Mouse (Mus musculus) limb, embryonic 12.5 days (tissue): ENCODE results near the gene Zfp467. TPM values are rescaled to one million over a fixed set of nuclear protein-coding genes. Genes with fewer than 3 reads are reported as not detected.

Experiments used
- ATAC-seq: fragments of 200-750 bp; cut with Nextera tagmentation; 2 replicates; pipeline ENCODE4 v1.8.0; 2017; ENCODE audit warnings: low read depth, moderate TSS enrichment; ENCODE audit not compliant: insufficient number of reproducible peaks, insufficient read depth, low FRiP score, low TSS enrichment
- H3K27ac ChIP-seq: fragments of 300-500 bp; sonication (generic); 2 replicates; pipeline ENCODE4 v1.5.1; 2016; ENCODE audit warnings: mild to moderate bottlenecking, moderate library complexity
- H3K27me3 ChIP-seq: fragments of 300-500 bp; sonication (generic); 2 replicates; pipeline ENCODE4 v1.6.1; 2016; ENCODE audit warnings: mild to moderate bottlenecking, moderate library complexity
- H3K36me3 ChIP-seq: fragments of 300-500 bp; sonication (generic); 2 replicates; pipeline ENCODE4 v1.6.1; 2016; ENCODE audit warnings: mild to moderate bottlenecking, moderate library complexity
- H3K4me1 ChIP-seq: fragments of 300-500 bp; sonication (generic); replicated peaks from 2 replicates; pipeline ENCODE4 v1.6.1; 2016
- H3K4me2 ChIP-seq: fragments of 300-500 bp; sonication (generic); 2 replicates; pipeline ENCODE4 v1.6.1; 2016; ENCODE audit warnings: mild to moderate bottlenecking, moderate library complexity
- H3K4me3 ChIP-seq: fragments of 300-500 bp; sonication (generic); replicated peaks from 2 replicates; pipeline ENCODE4 v1.5.1; 2016; ENCODE audit warnings: mild to moderate bottlenecking
- H3K9ac ChIP-seq: fragments of 300-500 bp; sonication (generic); replicated peaks from 2 replicates; pipeline ENCODE4 v1.6.1; 2016; ENCODE audit warnings: mild to moderate bottlenecking, moderate library complexity
- H3K9me3 ChIP-seq: fragments of 300-500 bp; sonication (generic); 2 replicates; pipeline ENCODE4 v1.6.1; 2016; ENCODE audit warnings: mild to moderate bottlenecking, moderate library complexity
- WGBS: fragments of 180-500 bp; shearing (Covaris S2); methylation state at CpG from one replicate; pipeline ENCODE4 v1.1.7; 2016; 5-methylcytosine and 5-hydroxymethylcytosine counted together
- polyA plus RNA-seq: library from polyadenylated mRNA; unstranded; fragments of >200 nt; fragmentation: Nextera tagmentation; extraction: Ambion mirVana; gene quantifications from 2 replicates; pipeline ENCODE4 v1.2.1, GENCODE M21; 2016

The Zfp467 gene
- polyA plus RNA-seq: 23.5 and 23.7 TPM in 2 replicates

- peak; percentile 23; the same call in 1 of the 2 replicates for ATAC-seq
- H3K36me3 ChIP-seq: peaks cover 19% of the 10 kb centered on the region
- H3K9me3 ChIP-seq: no peaks in the 10 kb centered on the region
- H3K4me1 ChIP-seq: peaks cover 33% of the 10 kb centered on the region
- H3K27me3 ChIP-seq: peaks cover 9% of the 10 kb centered on the region
- H3K4me2 ChIP-seq: peak within 1 kb of the TSS; percentile 81
- under 1% methylated on average over 65 of the region's 65 CpGs for WGBS
- H3K27ac ChIP-seq: peak within 1 kb of the TSS; percentile 95
- peak within 1 kb of the TSS; percentile 84 for H3K4me3 ChIP-seq
- H3K9ac ChIP-seq: peak within 1 kb of the TSS; percentile 83
Observed at GRCm38 (mm10) chr6:48445181-48446101, at the start of gene Zfp467. TSS of gene Zfp467 (minus strand) at chr6:48445825.

GRCm38 (mm10) chr6:48493136-48493730, 47.6 kb upstream of the Zfp467 start:
- Histone ChIP-seq H3K9me3 (no peaks in the 10 kb centered on the region), H3K27ac (no peak overlapping the region), H3K4me3 (no peak overlapping the region), H3K4me2 (no peak overlapping the region), H3K9ac (no peak overlapping the region), H3K27me3 (peaks cover 19% of the 10 kb centered on the region), H3K4me1 (peaks cover 7% of the 10 kb centered on the region), H3K36me3 (no peaks in the 10 kb centered on the region)
- ATAC-seq: no peak
- WGBS: 19% methylated on average over 8 of the region's 8 CpGs

GRCm38 (mm10) chr6:48491361-48491760, 45.7 kb upstream of the Zfp467 start:
- H3K27me3 ChIP-seq: peaks cover 19% of the 10 kb centered on the region
- no peaks in the 10 kb centered on the region for H3K9me3 ChIP-seq
- no peaks in the 10 kb centered on the region for H3K36me3 ChIP-seq
- no peak overlapping the region for H3K4me3 ChIP-seq
- no peak overlapping the region for H3K27ac ChIP-seq
- H3K9ac ChIP-seq: no peak overlapping the region; the same call in 1 of the 2 replicates
- ATAC-seq: no peak
- no peak overlapping the region for H3K4me2 ChIP-seq
- peaks cover 20% of the 10 kb centered on the region for H3K4me1 ChIP-seq
- WGBS: 70% methylated on average over 9 of the region's 9 CpGs

GRCm38 (mm10) chr6:48489741-48490140, 44.1 kb upstream of the Zfp467 start:
- WGBS: 93% methylated on average over 3 of the region's 3 CpGs

GRCm38 (mm10) chr6:48487747-48488725, 42.4 kb upstream of the Zfp467 start:
- 9% methylated on average over 24 of the region's 25 CpGs for WGBS
- Histone ChIP-seq H3K36me3 (no peaks in the 10 kb centered on the region), H3K27ac (peak overlapping the region; percentile 74), H3K4me3 (peak overlapping the region; percentile 41), H3K4me2 (peak overlapping the region; percentile 70), H3K9ac (peak overlapping the region; percentile 68), H3K27me3 (peaks cover 19% of the 10 kb centered on the region), H3K9me3 (no peaks in the 10 kb centered on the region), H3K4me1 (peaks cover 22% of the 10 kb centered on the region)
- ATAC-seq: peak; percentile 49; the same call in 1 of the 2 replicates

More at GRCm38 (mm10) chr6:48489741-48490140, 44.1 kb upstream of the Zfp467 start:
- Histone ChIP-seq H3K36me3 (no peaks in the 10 kb centered on the region), H3K9me3 (no peaks in the 10 kb centered on the region), H3K27me3 (peaks cover 19% of the 10 kb centered on the region), H3K4me1 (peaks cover 22% of the 10 kb centered on the region), H3K9ac (no peak overlapping the region), H3K27ac (no peak overlapping the region), H3K4me3 (no peak overlapping the region), H3K4me2 (no peak overlapping the region)
- ATAC-seq: no peak

- no peak for ATAC-seq
- Histone ChIP-seq H3K4me2 (no peak overlapping the region), H3K27me3 (no peaks in the 10 kb centered on the region), H3K9me3 (no peaks in the 10 kb centered on the region), H3K36me3 (no peaks in the 10 kb centered on the region), H3K27ac (0 out of 2 replicates have a peak overlapping the region, but pooled peaks have one; percentile 23), H3K4me1 (peaks cover 20% of the 10 kb centered on the region), H3K4me3 (no peak overlapping the region), H3K9ac (no peak overlapping the region; the same call in 1 of the 2 replicates)
- WGBS: 65% methylated on average over 5 of the region's 5 CpGs
Observed at GRCm38 (mm10) chr6:48482501-48482900, 36.9 kb upstream of the Zfp467 start.

- H3K27me3 ChIP-seq: 0 out of 2 replicates have a peak, but pooled peaks cover 5% of the 10 kb centered on the region
- H3K9ac ChIP-seq: no peak overlapping the region
- no peak overlapping the region for H3K27ac ChIP-seq
- no peak overlapping the region for H3K4me3 ChIP-seq
- ATAC-seq: no peak
- peaks cover 12% of the 10 kb centered on the region for H3K4me1 ChIP-seq
- H3K4me2 ChIP-seq: no peak overlapping the region
- H3K36me3 ChIP-seq: no peaks in the 10 kb centered on the region
- WGBS: 87% methylated on average over 4 of the region's 4 CpGs
- H3K9me3 ChIP-seq: no peaks in the 10 kb centered on the region
Observed at GRCm38 (mm10) chr6:48478446-48478845, 32.8 kb upstream of the Zfp467 start.

- H3K4me1 ChIP-seq: no peaks in the 10 kb centered on the region
- WGBS: 83% methylated on average over 2 of the region's 2 CpGs
- H3K9ac ChIP-seq: no peak overlapping the region
- H3K27me3 ChIP-seq: no peaks in the 10 kb centered on the region
- H3K27ac ChIP-seq: no peak overlapping the region
- no peak overlapping the region for H3K4me2 ChIP-seq
- no peaks in the 10 kb centered on the region for H3K36me3 ChIP-seq
- H3K4me3 ChIP-seq: no peak overlapping the region
- no peaks in the 10 kb centered on the region for H3K9me3 ChIP-seq
- no peak for ATAC-seq
Observed at GRCm38 (mm10) chr6:48470739-48471138, 25.1 kb upstream of the Zfp467 start.

- no peaks in the 10 kb centered on the region for H3K4me1 ChIP-seq
- H3K27ac ChIP-seq: no peak overlapping the region
- no peak overlapping the region for H3K4me2 ChIP-seq
- no peaks in the 10 kb centered on the region for H3K27me3 ChIP-seq
- H3K4me3 ChIP-seq: no peak overlapping the region
- H3K36me3 ChIP-seq: no peaks in the 10 kb centered on the region
- WGBS: 70% methylated on average over 7 of the region's 7 CpGs
- no peaks in the 10 kb centered on the region for H3K9me3 ChIP-seq
- no peak overlapping the region for H3K9ac ChIP-seq
- ATAC-seq: no peak
Observed at GRCm38 (mm10) chr6:48467490-48467889, 21.9 kb upstream of the Zfp467 start.

- no peak overlapping the region for H3K27ac ChIP-seq
Observed at GRCm38 (mm10) chr6:48466715-48467114, 21.1 kb upstream of the Zfp467 start.

More at GRCm38 (mm10) chr6:48466715-48467114, 21.1 kb upstream of the Zfp467 start:
- Histone ChIP-seq H3K27me3 (no peaks in the 10 kb centered on the region), H3K36me3 (no peaks in the 10 kb centered on the region), H3K4me2 (no peak overlapping the region), H3K4me3 (no peak overlapping the region), H3K9ac (no peak overlapping the region), H3K9me3 (no peaks in the 10 kb centered on the region), H3K4me1 (no peaks in the 10 kb centered on the region)
- 24% methylated on average over 6 of the region's 6 CpGs for WGBS
- ATAC-seq: no peak
